Mouse (Mus musculus) C2C12 (cell line): ENCODE results near the gene Nop2.

ENCODE experiments used
- CEBPB ChIP-seq: IDR thresholded peaks from one replicate; pipeline ENCODE4 v1.6.1; 2011; ENCODE audit warnings: low read depth, mild to moderate bottlenecking, control low read depth, moderate library complexity
- CTCF ChIP-seq: IDR thresholded peaks from one replicate; pipeline ENCODE4 v1.5.1; 2011; ENCODE audit not compliant: control insufficient read depth, insufficient read depth, insufficient read length
- FOSL1 ChIP-seq: IDR thresholded peaks from one replicate; pipeline ENCODE4 v1.8.0; 2011; ENCODE audit warnings: mild to moderate bottlenecking, low read length; ENCODE audit not compliant: poor library complexity, insufficient read depth, severe bottlenecking
- MAX ChIP-seq: IDR thresholded peaks from one replicate; pipeline ENCODE4 v1.6.1; 2011; ENCODE audit warnings: mild to moderate bottlenecking, control low read depth
- MYOD1 ChIP-seq: IDR thresholded peaks from one replicate; pipeline ENCODE4 v1.6.1; 2011; ENCODE audit warnings: low read depth; ENCODE audit not compliant: control insufficient read depth, insufficient read length
- MYOG ChIP-seq: IDR thresholded peaks from one replicate; pipeline ENCODE4 v1.6.1; 2011; ENCODE audit not compliant: control insufficient read depth, insufficient read length; ENCODE audit errors: extremely low read depth
- USF1 ChIP-seq: IDR thresholded peaks from one replicate; pipeline ENCODE4 v1.6.1; 2011; ENCODE audit warnings: low read depth, mild to moderate bottlenecking, control low read depth, moderate library complexity

DNA sequence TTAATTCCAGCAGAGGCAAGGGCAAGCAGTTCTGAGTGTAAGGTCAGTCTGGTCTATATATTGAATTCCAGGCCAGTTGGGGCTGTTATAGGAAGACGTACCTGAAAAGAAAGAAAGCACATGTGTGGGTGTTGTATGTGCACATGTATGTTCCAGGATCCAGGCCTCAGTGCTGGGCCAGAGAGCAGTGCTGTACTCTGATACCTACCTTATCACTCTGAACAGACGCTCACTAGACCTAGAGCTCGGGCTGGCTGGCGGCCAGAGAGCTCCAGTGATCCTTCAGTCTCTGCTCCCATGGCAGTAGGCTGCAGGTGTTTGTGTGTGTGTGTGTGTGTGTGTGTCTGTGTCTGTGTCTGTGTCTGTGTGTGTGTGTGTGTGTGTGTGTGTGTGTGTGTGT, 27.5 kb upstream of the Nop2 start:
- TF ChIP-seq CTCF (no peak), USF1 (no peak), MAX (no peak), MYOG (no peak), MYOD1 (no peak), FOSL1 (no peak), CEBPB (no peak)
